Mouse (Mus musculus) hematopoietic stem cell, adult 5-6 weeks (primary cell): ENCODE data around the gene Slf2. TPM values are rescaled to one million over a fixed set of nuclear protein-coding genes. Genes with fewer than 3 reads are reported as not detected.
A peak's percentile ranks its signal among the peaks of the same experiment; 100 is the strongest.

Source experiments
- ATAC-seq, 2 experiments: fragments of 125-278 bp in 1 of 2; replicated peaks in 1 of 2; 2 replicates each; pipeline ENCODE4 v1.8.0; 2016 to 2017; ENCODE audit warnings: inconsistent platforms in 2 of 2, mild to moderate bottlenecking in 2 of 2, moderate number of reproducible peaks in 2 of 2, low read depth in 1 of 2, moderate TSS enrichment in 1 of 2; ENCODE audit not compliant: low FRiP score in 2 of 2, poor library complexity in 2 of 2, severe bottlenecking in 2 of 2, insufficient read depth in 1 of 2, low TSS enrichment in 1 of 2
- total RNA-seq: library from RNA; stranded (forward); fragments of 172-1452, 232-1000 nt; gene quantifications from 2 replicates; pipeline ENCODE4 v1.2.3, GENCODE M21; 2017

Slf2 gene
- total RNA-seq, 1 experiment from 2014 or later, result 61.2 TPM

DNA sequence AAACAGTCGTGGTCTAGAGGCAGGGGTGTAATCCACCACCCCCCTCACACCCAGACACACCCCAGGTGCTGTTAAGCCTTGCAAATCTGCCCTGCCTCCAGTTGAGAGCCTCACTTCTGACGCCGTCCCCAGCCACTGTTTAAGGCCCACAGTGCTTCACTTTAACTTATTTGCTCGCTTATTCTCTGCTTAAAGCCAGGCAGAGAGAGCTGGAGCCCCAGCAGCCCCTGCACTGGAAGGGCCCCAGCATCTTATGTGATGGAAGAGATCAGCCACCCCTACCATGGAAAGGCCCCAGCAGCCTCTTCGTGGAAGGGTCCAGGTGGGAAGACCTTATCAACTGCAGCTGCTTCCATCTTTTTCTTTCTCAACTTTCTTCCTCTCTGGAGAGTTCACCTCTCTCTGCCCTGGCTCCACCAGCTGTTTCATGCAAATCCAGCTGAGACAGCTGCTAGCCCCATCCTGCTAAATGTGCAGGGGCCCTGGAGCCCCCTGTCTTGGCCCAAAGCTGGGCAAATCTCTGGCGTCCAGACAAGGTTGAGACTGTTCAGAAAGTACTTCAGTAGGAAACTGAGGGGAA is 26.7 kb upstream of the Slf2 start:
- no peak for ATAC-seq

DNA sequence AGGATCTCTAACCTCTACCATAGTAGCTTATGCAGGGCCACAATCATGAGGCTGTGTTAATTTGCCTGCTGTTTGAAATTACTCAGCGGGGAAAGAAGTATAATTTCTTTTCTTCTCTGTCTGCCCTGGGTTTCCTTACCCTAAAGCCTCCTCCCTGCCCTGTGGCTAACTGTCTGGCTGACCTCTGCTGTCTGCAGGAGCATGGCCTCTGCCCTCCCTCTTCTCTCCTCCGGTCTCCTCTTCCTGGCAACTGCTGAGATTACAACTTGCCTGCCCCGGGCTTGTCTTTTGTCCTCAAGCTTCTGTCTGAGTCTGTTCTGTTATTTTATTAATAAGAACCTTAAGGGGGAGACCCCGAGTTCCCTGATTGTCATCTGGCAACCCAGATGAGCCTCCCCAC is 25.6 kb upstream of the Slf2 start:
- ATAC-seq, result no peak

DNA sequence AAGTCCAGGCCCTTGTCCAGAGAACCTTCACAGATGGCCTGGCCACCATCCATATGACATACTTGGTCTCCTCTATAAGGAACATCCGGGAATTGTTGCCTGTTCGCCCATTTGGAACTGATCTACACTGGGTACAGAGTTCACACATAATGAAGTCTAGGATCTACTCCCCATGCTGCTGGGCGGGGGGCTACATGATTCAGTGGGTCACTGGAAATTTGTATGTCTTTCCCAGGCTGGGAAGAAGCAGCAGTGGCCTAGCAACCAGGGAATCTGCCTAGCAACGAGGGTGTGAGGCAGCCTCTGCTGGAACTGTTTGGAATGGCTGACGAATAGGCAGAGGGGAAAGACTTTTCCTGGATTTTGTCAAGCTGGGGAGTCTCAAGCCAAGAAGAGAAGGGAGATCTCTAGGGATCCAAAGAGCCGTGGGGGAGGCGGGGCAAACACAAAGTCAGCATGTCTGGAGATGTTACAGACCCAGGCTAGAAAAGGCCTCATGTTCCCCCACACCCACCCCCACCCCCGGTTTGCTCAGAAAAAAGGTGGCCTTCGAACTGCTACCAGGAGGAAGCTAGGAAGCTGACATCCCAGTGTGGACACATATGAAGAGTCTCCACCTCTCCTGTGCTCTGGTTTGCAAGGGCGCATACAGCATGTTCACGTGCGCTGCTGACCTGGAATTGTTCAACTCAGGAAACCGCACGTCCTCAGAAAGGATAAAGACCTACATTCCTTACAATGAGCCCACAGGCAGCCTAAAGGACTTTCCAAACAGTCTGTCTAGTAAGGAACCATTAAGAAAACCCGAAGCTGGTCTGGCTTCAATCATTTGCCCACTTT is 22.9 kb upstream of the Slf2 start:
- ATAC-seq, result no peak

DNA sequence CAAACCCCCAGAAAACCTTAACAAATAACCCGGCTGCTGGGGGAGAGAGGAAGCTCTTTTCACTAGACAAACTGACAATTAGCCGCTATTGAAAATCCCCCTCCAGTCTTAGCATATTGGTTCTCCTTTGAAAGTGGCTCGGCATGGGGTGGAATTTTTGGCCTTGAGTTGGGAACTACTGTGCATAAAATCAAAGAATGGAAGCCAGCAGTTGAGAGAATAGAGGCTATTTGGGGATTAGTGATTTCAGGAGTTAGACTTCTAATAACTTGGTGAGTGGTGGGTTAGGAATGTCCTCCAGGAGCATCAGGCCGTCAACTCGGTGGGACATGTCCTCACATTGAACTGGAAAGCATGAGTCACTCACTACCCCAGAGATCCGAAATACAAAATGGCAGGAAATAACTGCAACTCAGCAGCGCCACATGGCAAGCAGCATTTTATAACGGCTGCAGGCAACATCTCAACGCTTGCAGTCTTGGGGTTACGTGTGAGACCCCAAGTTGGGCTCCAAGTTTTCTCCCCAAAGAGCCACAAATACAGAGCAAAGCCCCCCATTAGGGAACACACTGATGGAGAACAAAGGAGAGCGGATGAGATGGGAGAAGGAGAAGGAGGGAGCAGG is 22.0 kb upstream of the Slf2 start:
- ATAC-seq, result no peak

- no peak for ATAC-seq
These were observed 16.3 kb upstream of the Slf2 start for GRCm38 (mm10) chr19:44914481-44915249.

DNA sequence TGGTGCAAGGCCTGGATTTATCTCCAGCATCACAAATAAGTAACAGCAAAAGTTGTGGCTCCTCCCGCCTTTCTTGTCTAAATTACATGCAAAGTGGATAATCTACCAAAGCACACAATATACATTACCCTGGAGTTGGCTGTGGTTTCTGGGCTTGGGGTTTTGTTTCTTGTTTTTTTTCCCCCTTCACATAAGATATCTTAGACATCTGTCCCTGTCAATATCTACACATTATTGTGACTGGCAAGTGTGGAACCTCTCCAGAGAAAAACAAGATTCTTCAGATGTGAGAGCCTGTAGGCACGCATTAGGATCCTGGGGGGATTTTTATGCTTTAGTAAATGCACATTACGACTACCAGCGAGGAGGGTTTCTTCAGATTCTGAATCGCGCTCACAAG is 12.8 kb upstream of the Slf2 start:
- no peak for ATAC-seq

DNA sequence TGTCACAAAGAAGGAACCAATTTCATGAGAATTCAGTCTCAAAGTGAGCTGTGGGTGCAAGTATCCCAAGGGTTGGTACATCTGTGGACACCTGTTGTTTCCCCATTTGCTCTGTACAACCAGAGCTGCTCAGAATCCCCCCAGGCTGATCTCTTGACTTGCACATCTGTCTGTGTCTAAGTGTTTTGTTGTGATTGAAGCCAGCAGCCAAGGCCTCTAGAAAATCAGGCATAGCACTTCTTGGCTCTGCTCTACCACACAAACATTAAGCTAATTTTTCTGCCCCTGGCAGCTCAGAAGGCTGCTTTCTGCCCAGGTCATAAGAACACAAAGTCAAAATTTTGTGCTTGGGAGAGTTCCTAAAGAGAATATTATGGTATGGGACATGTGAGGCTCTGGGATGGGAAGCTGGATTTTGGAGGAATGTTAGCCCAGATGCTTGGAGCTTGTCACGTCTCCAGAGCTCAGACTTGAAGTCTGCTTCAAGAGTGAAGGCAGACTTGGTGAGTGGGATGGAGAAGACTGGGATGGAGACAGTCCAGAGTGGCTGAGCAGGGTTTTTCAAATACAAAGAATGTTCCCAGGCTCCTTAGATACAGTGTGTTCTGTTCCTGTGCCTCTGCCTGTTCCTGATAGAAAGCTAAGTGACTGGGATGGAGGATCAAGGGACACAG is 9.3 kb upstream of the Slf2 start:
- no peak for ATAC-seq

DNA sequence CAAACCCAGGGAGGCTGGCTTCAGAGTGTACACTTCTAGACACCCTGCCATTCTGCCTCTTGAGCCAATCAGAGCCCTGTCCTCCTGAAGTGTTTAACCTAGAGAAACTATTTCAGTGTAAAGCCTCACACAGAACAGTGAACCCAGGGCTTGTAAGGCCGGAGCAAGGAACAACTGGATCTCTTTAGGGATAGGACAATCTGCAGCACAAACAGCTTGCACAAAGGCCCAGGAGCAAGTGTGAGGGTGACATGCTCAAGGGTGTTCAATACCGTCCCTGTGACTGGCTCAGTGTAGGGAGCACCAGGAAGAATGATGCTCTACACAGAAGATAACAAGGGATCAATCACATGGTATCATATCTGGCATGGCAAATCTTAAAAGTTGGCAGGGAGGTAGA is 8.4 kb upstream of the Slf2 start:
- ATAC-seq, result no peak

- ATAC-seq, result no peak
These were observed 6.3 kb upstream of the Slf2 start for GRCm38 (mm10) chr19:44924699-44925098.

DNA sequence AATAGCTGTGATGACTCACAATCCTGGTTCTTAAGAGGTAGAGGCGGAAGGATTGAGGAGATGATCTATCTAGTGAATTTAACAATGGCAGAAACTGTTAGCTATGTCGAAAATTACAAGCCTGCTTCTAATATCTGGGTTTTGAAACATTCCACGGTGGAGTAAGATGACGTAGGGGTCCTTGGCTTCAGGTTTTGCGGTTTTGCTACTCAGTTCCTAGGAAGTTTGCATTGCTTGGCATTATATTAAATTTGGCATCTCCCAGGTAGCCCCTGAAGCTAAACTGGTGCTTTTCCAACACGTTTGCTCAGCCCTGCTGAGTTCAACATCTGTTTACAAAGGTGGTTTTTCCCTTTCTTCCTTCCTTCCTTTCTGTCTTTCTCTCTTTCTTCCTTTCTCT is 4.2 kb upstream of the Slf2 start:
- ATAC-seq, result no peak

DNA sequence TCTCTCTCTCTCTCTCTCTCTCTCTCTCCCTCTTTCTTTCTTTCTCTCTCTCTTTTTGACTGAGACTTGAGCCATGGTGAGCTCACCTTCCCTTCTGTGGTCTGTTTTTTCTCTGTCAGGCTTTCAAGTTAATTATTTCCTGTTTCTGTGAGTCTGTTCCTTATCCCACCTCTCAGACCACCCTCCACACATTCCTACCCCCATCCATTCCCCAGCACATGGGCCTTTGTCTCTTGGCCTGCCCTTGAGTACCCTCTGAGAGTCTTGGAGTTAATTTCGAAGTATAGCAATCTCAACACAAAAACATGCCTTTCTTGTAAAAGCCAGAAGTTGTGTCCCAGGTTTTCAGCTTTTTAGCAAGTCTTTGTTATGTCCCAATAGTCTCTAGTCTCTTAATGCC is 3.7 kb upstream of the Slf2 start:
- ATAC-seq, result no peak

DNA sequence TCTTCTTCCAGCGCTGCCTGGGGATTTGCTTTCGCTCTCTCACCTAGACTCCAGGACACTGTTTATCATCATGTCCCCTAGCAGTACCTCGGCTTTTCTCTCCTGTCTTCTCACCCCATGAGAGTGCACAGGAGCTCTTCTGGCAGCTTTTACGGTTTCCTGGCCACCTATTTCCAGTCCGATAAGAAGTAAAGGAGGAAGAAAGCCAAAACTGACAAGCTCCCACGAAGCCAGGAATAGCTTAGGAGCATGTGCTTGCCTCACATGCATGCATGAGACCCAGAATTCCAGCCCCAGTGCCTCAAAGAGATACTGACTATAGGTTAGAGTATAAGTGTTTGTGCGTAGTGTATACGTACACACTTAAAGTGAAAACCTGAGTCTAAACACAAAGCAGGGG is 2.8 kb upstream of the Slf2 start:
- ATAC-seq, result no peak

- ATAC-seq, result no peak
These were observed 1.7 kb upstream of the Slf2 start for GRCm38 (mm10) chr19:44929251-44929650.

DNA sequence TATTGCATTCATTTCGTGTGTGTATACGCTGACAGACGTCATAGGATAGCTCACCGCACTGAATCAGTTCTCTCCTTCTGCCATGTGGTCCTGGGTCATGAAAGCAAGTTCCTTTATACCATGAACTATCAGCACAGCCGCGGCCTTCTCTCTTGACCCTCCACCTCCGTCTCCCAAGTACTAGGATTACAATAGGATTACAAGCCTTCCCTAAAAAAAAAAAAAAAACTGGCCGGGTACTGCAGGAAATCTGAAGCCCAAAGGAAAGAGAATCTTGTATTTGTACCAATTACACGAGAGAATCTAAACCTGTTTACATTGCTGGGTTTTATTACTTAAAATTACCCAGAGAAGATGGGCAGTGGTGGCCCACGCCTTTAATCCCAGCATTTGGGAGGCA is 1.3 kb upstream of the Slf2 start:
- ATAC-seq, result no peak

- no peak for ATAC-seq
These were observed 829 bp upstream of the Slf2 start for GRCm38 (mm10) chr19:44930122-44930521.

GRCm38 (mm10) chr19:44931454-44931759 is 456 bp downstream of the Slf2 start:
- peak; percentile 72 to 82 for ATAC-seq

GRCm38 (mm10) chr19:44932051-44932450 is 1.1 kb downstream of the Slf2 start:
- ATAC-seq, result no peak

DNA sequence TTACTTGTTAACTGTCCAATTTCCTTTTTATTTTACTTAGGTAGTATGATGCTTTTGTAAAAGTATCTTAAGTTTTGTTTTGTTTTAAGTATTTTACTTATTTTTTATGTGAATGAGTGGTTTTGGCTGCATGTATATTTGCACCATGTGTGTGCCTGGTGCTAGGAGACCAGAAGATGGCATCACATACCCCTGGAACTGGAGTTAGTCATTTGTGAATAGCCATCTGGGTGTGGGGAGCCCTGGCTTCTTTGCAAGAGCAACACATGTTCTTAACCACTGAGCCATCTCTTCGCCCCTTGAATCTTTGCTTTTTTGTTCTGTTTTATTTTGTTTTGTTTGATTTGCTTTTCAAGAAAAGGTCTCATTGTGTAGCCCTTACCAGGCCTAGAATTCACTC is 2.2 kb downstream of the Slf2 start:
- no peak for ATAC-seq
